Mouse (Mus musculus) olfactory bulb, adult 2 months (tissue): ENCODE measurements around the gene Slc30a2.

Experiments used
- CTCF ChIP-seq: fragments of 200-500 bp; IDR thresholded peaks from 2 replicates; pipeline ENCODE4 v1.5.1; 2012; ENCODE audit warnings: low read depth, mild to moderate bottlenecking, low read length, moderate library complexity; ENCODE audit not compliant: insufficient read depth
- POLR2A ChIP-seq: fragments of 200-500 bp; IDR thresholded peaks from 2 replicates; pipeline ENCODE4 v1.6.1; 2012; ENCODE audit warnings: mild to moderate bottlenecking, low read depth, low read length, moderate library complexity; ENCODE audit not compliant: insufficient read depth

DNA sequence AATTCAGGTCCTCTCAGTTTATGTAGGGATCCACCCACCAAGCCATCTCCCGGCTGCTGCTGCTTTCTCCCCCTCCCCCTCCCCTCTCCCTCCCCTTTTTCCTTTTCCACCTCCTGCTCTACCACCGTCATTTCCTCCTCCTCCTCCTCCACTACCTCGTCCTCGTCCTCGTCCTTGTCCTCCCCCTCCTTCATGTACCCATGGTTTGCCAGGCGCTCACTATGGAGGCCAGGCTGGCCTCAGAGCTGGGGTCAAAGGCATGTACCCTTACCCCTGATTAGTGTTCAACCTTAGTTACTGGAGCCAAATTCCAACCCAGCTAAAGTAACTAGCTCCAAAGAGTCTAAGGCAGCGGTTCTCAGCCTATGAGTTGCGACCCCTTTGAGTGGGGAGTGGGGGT is 14.8 kb upstream of the Slc30a2 start:
- TF ChIP-seq POLR2A (no peak), CTCF (no peak)
